Mouse (Mus musculus) kidney, embryonic 15.5 days (tissue): ENCODE results near the gene Defb38. TPM values are rescaled to one million over a fixed set of nuclear protein-coding genes. Genes with fewer than 3 reads are reported as not detected.

Experiments used
- ATAC-seq: fragments of 200-750 bp; cut with Nextera tagmentation; replicated peaks from 2 replicates; pipeline ENCODE4 v1.8.0; 2017; ENCODE audit warnings: moderate TSS enrichment; ENCODE audit not compliant: low FRiP score
- H3K27ac ChIP-seq: fragments of 300-500 bp; sonication (generic); 2 replicates; pipeline ENCODE4 v1.5.1; 2015; ENCODE audit warnings: mild to moderate bottlenecking, inconsistent platforms
- H3K27me3 ChIP-seq: fragments of 300-500 bp; sonication (generic); 2 replicates; pipeline ENCODE4 v1.6.1; 2015; ENCODE audit warnings: inconsistent platforms
- H3K36me3 ChIP-seq: fragments of 300-500 bp; sonication (generic); 2 replicates; pipeline ENCODE4 v1.6.1; 2015; ENCODE audit warnings: inconsistent platforms
- H3K4me1 ChIP-seq: fragments of 300-500 bp; sonication (generic); 2 replicates; pipeline ENCODE4 v1.6.1; 2015; ENCODE audit warnings: inconsistent platforms
- H3K4me2 ChIP-seq: fragments of 300-500 bp; sonication (generic); 2 replicates; pipeline ENCODE4 v1.6.1; 2015; ENCODE audit warnings: moderate library complexity, mild to moderate bottlenecking, inconsistent platforms
- H3K4me3 ChIP-seq: fragments of 300-500 bp; sonication (generic); replicated peaks from 2 replicates; pipeline ENCODE4 v1.5.1; 2015; ENCODE audit warnings: mild to moderate bottlenecking, inconsistent platforms
- H3K9ac ChIP-seq: fragments of 300-500 bp; sonication (generic); 2 replicates; pipeline ENCODE4 v1.6.1; 2015; ENCODE audit warnings: mild to moderate bottlenecking, inconsistent platforms
- H3K9me3 ChIP-seq: fragments of 300-500 bp; sonication (generic); replicated peaks from 2 replicates; pipeline ENCODE4 v1.6.1; 2016; ENCODE audit warnings: inconsistent platforms
- WGBS: fragments of 180-500 bp; shearing (Covaris S2); methylation state at CpG from one replicate; pipeline ENCODE4 v1.1.7; 2015; ENCODE audit warnings: mixed read lengths; 5-methylcytosine and 5-hydroxymethylcytosine counted together
- polyA plus RNA-seq: library from polyadenylated mRNA; unstranded; fragments of >200 nt; fragmentation: Nextera tagmentation; extraction: Ambion mirVana; gene quantifications from 2 replicates; pipeline ENCODE4 v1.2.1, GENCODE M21; 2015

The Defb38 gene
- polyA plus RNA-seq, result not detected in 2 replicates

DNA sequence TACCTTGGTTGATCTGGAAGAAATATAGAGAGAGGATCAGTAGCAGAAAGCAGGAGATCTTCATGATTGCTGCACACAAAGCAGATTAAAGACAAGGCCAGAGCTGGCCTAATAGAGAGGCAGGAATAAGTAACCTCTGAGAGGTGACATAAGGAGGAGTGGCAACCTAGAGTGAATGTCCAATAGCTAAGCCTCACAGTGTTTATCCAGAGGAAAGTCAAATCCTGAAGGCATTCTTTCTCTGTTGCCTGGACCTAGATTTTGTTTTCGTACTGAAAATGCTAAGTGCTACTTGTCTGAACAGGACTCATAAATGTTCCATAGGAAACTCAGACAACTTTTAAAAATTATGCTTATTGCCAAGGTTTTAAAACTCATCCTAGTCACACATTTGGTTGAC lies at the start of gene Defb38:
Gene Defb38, minus strand, starts transcription at position 101 of the 400 bp plus-strand sequence.
- H3K4me2 ChIP-seq, result no peak within 1 kb of the TSS
- 94% methylated on average over 1 of the region's 1 CpGs for WGBS
- no peaks in the 10 kb centered on the region for H3K4me1 ChIP-seq
- no peaks in the 10 kb centered on the region for H3K27me3 ChIP-seq
- ATAC-seq, result no peak
- H3K9me3 ChIP-seq, result no peaks in the 10 kb centered on the region
- H3K4me3 ChIP-seq, result no peak within 1 kb of the TSS
- H3K9ac ChIP-seq, result no peak within 1 kb of the TSS
- no peaks in the 10 kb centered on the region for H3K36me3 ChIP-seq
- H3K27ac ChIP-seq, result no peak within 1 kb of the TSS

GRCm38 (mm10) chr8:19066013-19066412 lies 39.6 kb upstream of the Defb38 start:
- H3K4me1 ChIP-seq, result no peaks in the 10 kb centered on the region
- no peak for ATAC-seq
- H3K4me3 ChIP-seq, result no peak overlapping the region
- no peak overlapping the region for H3K27ac ChIP-seq
- no peak overlapping the region for H3K9ac ChIP-seq
- H3K27me3 ChIP-seq, result no peaks in the 10 kb centered on the region
- H3K9me3 ChIP-seq, result 0 out of 2 replicates have a peak, but pooled peaks cover 2% of the 10 kb centered on the region
- H3K4me2 ChIP-seq, result no peak overlapping the region
- 75% methylated on average over 2 of the region's 2 CpGs for WGBS
- no peaks in the 10 kb centered on the region for H3K36me3 ChIP-seq

GRCm38 (mm10) chr8:19064710-19065109 lies 38.3 kb upstream of the Defb38 start, which contains the start of gene Defb39:
Defb39 (minus strand) TSS chr8:19064810.
- H3K9ac ChIP-seq, result no peak within 1 kb of the TSS
- 90% methylated on average over 1 of the region's 1 CpGs for WGBS

DNA sequence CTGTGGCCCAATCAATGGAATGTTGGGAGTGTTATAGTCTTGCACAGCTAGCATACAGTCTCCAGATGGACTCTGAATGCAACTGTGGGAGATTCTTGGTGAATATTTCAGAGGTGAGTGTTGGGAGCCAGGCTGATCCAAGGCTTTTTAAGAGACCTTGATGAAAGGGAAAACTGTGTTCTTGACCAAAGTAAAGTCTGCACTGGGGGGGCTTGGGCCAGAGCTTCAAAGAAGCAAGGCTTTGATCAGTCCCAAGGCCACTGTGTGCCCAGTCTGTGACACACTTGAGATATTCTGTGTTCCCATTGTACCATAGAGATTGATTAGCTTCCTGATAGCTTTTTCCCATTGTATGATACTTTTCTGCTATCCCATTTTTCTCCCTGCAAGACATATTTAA lies 36.5 kb upstream of the Defb38 start:
- no peak overlapping the region for H3K27ac ChIP-seq
- H3K9ac ChIP-seq, result no peak overlapping the region
- no peak overlapping the region for H3K4me2 ChIP-seq
- 0 out of 2 replicates have a peak, but pooled peaks cover 2% of the 10 kb centered on the region for H3K9me3 ChIP-seq
- no peaks in the 10 kb centered on the region for H3K27me3 ChIP-seq
- no peak for ATAC-seq
- H3K4me3 ChIP-seq, result no peak overlapping the region
- H3K4me1 ChIP-seq, result no peaks in the 10 kb centered on the region
- no peaks in the 10 kb centered on the region for H3K36me3 ChIP-seq

More at GRCm38 (mm10) chr8:19064710-19065109, 38.3 kb upstream of the Defb38 start, which contains the start of gene Defb39:
- H3K4me1 ChIP-seq, result no peaks in the 10 kb centered on the region
- no peaks in the 10 kb centered on the region for H3K27me3 ChIP-seq
- no peak within 1 kb of the TSS for H3K27ac ChIP-seq
- H3K4me2 ChIP-seq, result no peak within 1 kb of the TSS
- 0 out of 2 replicates have a peak, but pooled peaks cover 2% of the 10 kb centered on the region for H3K9me3 ChIP-seq
- no peaks in the 10 kb centered on the region for H3K36me3 ChIP-seq
- H3K4me3 ChIP-seq, result no peak within 1 kb of the TSS
- no peak for ATAC-seq

DNA sequence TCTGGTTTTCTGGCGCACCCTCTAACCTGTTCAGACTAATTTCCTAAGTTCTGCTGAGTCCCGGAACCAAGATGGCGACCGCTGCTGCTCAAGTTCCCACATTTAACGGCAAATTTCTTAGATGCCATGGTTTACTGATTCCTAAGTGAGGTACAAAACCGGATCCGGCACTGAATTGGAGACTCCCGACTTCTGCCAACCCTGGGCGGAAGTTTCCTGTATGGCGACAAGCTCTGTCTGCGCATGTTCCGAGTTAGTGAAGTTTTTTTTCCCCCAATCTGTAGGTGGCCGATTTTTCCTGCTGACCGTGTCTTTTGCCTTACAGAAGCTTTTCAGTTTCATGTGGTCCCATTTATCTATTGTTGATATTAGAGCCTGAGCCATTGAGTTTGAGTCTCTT lies 18.9 kb upstream of the Defb38 start:
- Histone ChIP-seq H3K4me2 (no peak overlapping the region), H3K36me3 (no peaks in the 10 kb centered on the region), H3K9ac (no peak overlapping the region), H3K27ac (no peak overlapping the region), H3K4me3 (no peak overlapping the region), H3K9me3 (0 out of 2 replicates have a peak, but pooled peaks cover 2% of the 10 kb centered on the region), H3K27me3 (no peaks in the 10 kb centered on the region), H3K4me1 (no peaks in the 10 kb centered on the region)
- 93% methylated on average over 14 of the region's 14 CpGs for WGBS
- ATAC-seq, result no peak

Other genes with a start within 250 kb of the Defb38 start
- not detected in 2 replicates for gene Defb40, start 48.3 kb downstream of the Defb38 start, polyA plus RNA-seq
- gene Defb37, start 35.5 kb downstream of the Defb38 start, polyA plus RNA-seq, result not detected in 2 replicates
- gene Defb39, start 38.2 kb upstream of the Defb38 start, polyA plus RNA-seq, result not detected in 2 replicates
- gene Defb12, start 88.3 kb upstream of the Defb38 start, polyA plus RNA-seq, result 0.17 TPM in 1 of 2 replicates, not detected in the other
- gene Defb34, start 97.2 kb upstream of the Defb38 start, polyA plus RNA-seq, result not detected in 2 replicates
- gene Gm45826, start 114.2 kb upstream of the Defb38 start, polyA plus RNA-seq, result 0.24 TPM in 1 of 2 replicates, not detected in the other
- not detected in 2 replicates for gene Defb14, start 167.8 kb upstream of the Defb38 start, polyA plus RNA-seq
- gene Defb4, start 172.1 kb upstream of the Defb38 start, polyA plus RNA-seq, result not detected in 2 replicates
- gene Defb6, start 198.9 kb upstream of the Defb38 start, polyA plus RNA-seq, result not detected in 2 replicates
- not detected in 2 replicates for gene Defb46, start 213.3 kb upstream of the Defb38 start, polyA plus RNA-seq
- not detected in 2 replicates for gene Defb5, start 221.0 kb upstream of the Defb38 start, polyA plus RNA-seq